Mouse (Mus musculus) ES-E14 (cell line): ENCODE measurements at regions not wholly inside any gene's neighbourhood (a gene's known extent, or its start where the extent isn't known, plus 50 kb on each side); places are given as distances from the start of the nearest gene placed in this dataset.

Experiments used
- CHD2 ChIP-seq: IDR thresholded peaks from 2 replicates; pipeline ENCODE4 v1.6.1; 2014; ENCODE audit warnings: mild to moderate bottlenecking, low read depth, low read length, inconsistent platforms
- HCFC1 ChIP-seq: IDR thresholded peaks from 2 replicates; pipeline ENCODE4 v1.6.1; 2012; ENCODE audit warnings: low read length, inconsistent platforms, borderline replicate concordance; ENCODE audit not compliant: insufficient read depth
- ZC3H11A ChIP-seq: IDR thresholded peaks from 2 replicates; pipeline ENCODE4 v1.6.1; 2012; ENCODE audit warnings: low read depth, mild to moderate bottlenecking, inconsistent platforms, low read length, borderline replicate concordance
- ZNF384 ChIP-seq: IDR thresholded peaks from 2 replicates; pipeline ENCODE4 v1.6.1; 2012; ENCODE audit warnings: low read depth, low read length, inconsistent platforms

- no peak for TF ChIP-seq HCFC1
- no peak for TF ChIP-seq ZC3H11A
- TF ChIP-seq CHD2: no peak
- TF ChIP-seq ZNF384: no peak
Observed at GRCm38 (mm10) chrX:11491235-11491634, 163.6 kb downstream of the H2al1j start.
